Mouse (Mus musculus) testis, adult 2 months (tissue): ENCODE measurements at regions not wholly inside any gene's neighbourhood (a gene's known extent, or its start where the extent isn't known, plus 50 kb on each side); places are given as distances from the start of the nearest gene placed in this dataset.

ENCODE experiments used
- CTCF ChIP-seq: fragments of 200-500 bp; IDR thresholded peaks from 2 replicates; pipeline ENCODE4 v1.5.1; 2012; ENCODE audit warnings: low read depth, mild to moderate bottlenecking, inconsistent platforms, low read length, moderate library complexity; ENCODE audit not compliant: control insufficient read depth, insufficient read depth, insufficient replicate concordance
- POLR2A ChIP-seq: fragments of 200-500 bp; IDR thresholded peaks from 2 replicates; pipeline ENCODE4 v1.6.1; 2012; ENCODE audit warnings: low read depth, mild to moderate bottlenecking, inconsistent platforms, low read length, moderate library complexity; ENCODE audit not compliant: control insufficient read depth

- no peak for TF ChIP-seq CTCF
- no peak for TF ChIP-seq POLR2A
Observed at GRCm38 (mm10) chr11:7427771-7428170, 214.0 kb upstream of the Igfbp3 start.
